In the genomic region with DNA sequence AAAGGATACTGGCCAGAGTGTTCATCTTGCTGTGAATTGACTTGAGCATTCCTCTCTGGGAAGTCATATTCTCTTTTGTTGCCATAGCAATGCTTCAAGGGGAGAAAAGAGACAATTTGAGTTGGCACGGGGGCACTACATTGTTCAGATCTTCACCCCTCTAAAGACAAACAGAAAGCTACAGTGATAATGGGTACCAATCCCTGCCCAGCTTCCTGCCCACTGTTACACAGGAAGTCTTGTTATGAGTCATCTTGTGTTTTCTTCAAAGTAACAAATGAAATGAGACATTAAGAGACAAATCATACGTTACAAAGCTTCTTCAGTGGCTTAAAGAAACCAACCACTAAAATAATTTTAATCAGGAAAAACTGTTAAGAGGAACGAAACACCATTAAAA, we compare ENCODE assay signal across 17 mouse cellular contexts. TPM values are rescaled to one million over a fixed set of nuclear protein-coding genes. Genes with fewer than 3 reads are reported as not detected.
DNase-seq lines count a peak whose midpoint lies in the region; ATAC-seq and TF ChIP-seq lines count a peak whose summit lies in the region.
"Had no signal": no experiment of that assay in that cellular context is flagged by ENCODE, and none has a peak within 500 bp of the region (broad histone marks: within the 10 kb centered on the region; RNA-seq: fewer than 3 reads in every experiment).

No protein-coding gene starts in this region.

- whole genome bisulfite sequencing in liver, postnatal 0 days (ENCODE audit: insufficient replicate concordance), result 51% methylated on average over 3 of the region's 3 CpGs
- WGBS in liver, embryonic 11.5 days, result 79% methylated on average over 3 of the region's 3 CpGs
- WGBS in macrophage (ENCODE audit: missing documents), result 8% methylated on average over 3 of the region's 3 CpGs
- WGBS in forebrain, embryonic 14.5 days, result 76% methylated on average over 3 of the region's 3 CpGs

- H3K9me3 ChIP-seq in liver, postnatal 0 days (ENCODE audit: low read length), result no peaks in the 10 kb centered on the region
- no peaks in the 10 kb centered on the region for H3K9me3 ChIP-seq in liver, embryonic 11.5 days (ENCODE audit: control insufficient read depth, low read length)
- H3K9me3 ChIP-seq in forebrain, embryonic 14.5 days (replicated peaks; ENCODE audit: control insufficient read depth, low read length), result no peaks in the 10 kb centered on the region
- H3K9me3 ChIP-seq: embryonic facial prominence, embryonic 10.5 days; forebrain, embryonic 12.5 days; liver, embryonic 13.5 days; midbrain, embryonic 12.5 days had no signal

- peaks cover 6% of the 10 kb centered on the region; the same call in 1 of the 2 replicates for H3K4me1 ChIP-seq in liver, postnatal 0 days (ENCODE audit: insufficient read depth)
- no peaks in the 10 kb centered on the region for H3K4me1 ChIP-seq in liver, embryonic 11.5 days (replicated peaks; ENCODE audit: control insufficient read depth, insufficient read depth, low read length)
- H3K4me1 ChIP-seq in forebrain, embryonic 14.5 days (ENCODE audit: control insufficient read depth, insufficient read depth, low read length), result no peaks in the 10 kb centered on the region
- H3K4me1 ChIP-seq: embryonic facial prominence, embryonic 10.5 days; midbrain, embryonic 12.5 days had no signal

- H3K79me2 ChIP-seq in macrophage (ENCODE audit: inconsistent target), result peaks cover 5% of the 10 kb centered on the region; the same call in 1 of the 2 replicates

- ATAC-seq in liver, postnatal 0 days, result no peak
- ATAC-seq in liver, embryonic 11.5 days (replicated peaks; ENCODE audit: low FRiP score), result no peak
- ATAC-seq in forebrain, embryonic 14.5 days, result no peak

- no peak overlapping the region for H3K4me2 ChIP-seq in liver, postnatal 0 days (ENCODE audit: low read depth, low read length)
- no peak overlapping the region for H3K4me2 ChIP-seq in liver, embryonic 11.5 days
- no peak overlapping the region for H3K4me2 ChIP-seq in forebrain, embryonic 14.5 days (ENCODE audit: low read length)
- H3K4me2 ChIP-seq: forebrain, embryonic 12.5 days; liver, embryonic 13.5 days; midbrain, embryonic 12.5 days had no signal

- TF ChIP-seq EP300 in liver, postnatal 0 days (IDR thresholded peaks at IDR 0.05; ENCODE audit: low read depth), result no peak

- H3K27me3 ChIP-seq in liver, postnatal 0 days (ENCODE audit: insufficient read depth, low read length), result no peaks in the 10 kb centered on the region
- H3K27me3 ChIP-seq in liver, embryonic 11.5 days (replicated peaks; ENCODE audit: control insufficient read depth, insufficient read depth, low read length), result no peaks in the 10 kb centered on the region
- no peaks in the 10 kb centered on the region for H3K27me3 ChIP-seq in forebrain, embryonic 14.5 days (replicated peaks; ENCODE audit: control insufficient read depth, insufficient read depth, low read length)
- H3K27me3 ChIP-seq: forebrain, embryonic 12.5 days; liver, embryonic 13.5 days; midbrain, embryonic 12.5 days had no signal

- no peak overlapping the region for H3K9ac ChIP-seq in liver, postnatal 0 days (replicated peaks)
- H3K9ac ChIP-seq in liver, embryonic 11.5 days (ENCODE audit: low read depth, low read length), result no peak overlapping the region
- H3K9ac ChIP-seq in forebrain, embryonic 14.5 days (ENCODE audit: low read length), result no peak overlapping the region
- H3K9ac ChIP-seq: forebrain, embryonic 12.5 days; liver, embryonic 13.5 days; midbrain, embryonic 12.5 days had no signal

- 0 out of 2 replicates have a peak overlapping the region, but pooled peaks have one; percentile 11 for H3K27ac ChIP-seq in liver, postnatal 0 days (ENCODE audit: low read depth)
- H3K27ac ChIP-seq in liver, embryonic 11.5 days (ENCODE audit: low read depth, low read length), result no peak overlapping the region
- H3K27ac ChIP-seq in macrophage, result peak overlapping the region; percentile 45
- H3K27ac ChIP-seq in forebrain, embryonic 14.5 days (ENCODE audit: low read depth, low read length), result no peak overlapping the region
- H3K27ac ChIP-seq: embryonic facial prominence, embryonic 10.5 days; forebrain, embryonic 12.5 days; liver, embryonic 13.5 days; midbrain, embryonic 12.5 days had no signal

- H3K36me3 ChIP-seq in liver, postnatal 0 days (replicated peaks; ENCODE audit: insufficient read depth, low read length), result peaks cover 41% of the 10 kb centered on the region
- peaks cover 12% of the 10 kb centered on the region; the same call in 1 of the 2 replicates for H3K36me3 ChIP-seq in liver, embryonic 11.5 days (ENCODE audit: control insufficient read depth, insufficient read depth, low read length)
- peaks cover 32% of the 10 kb centered on the region for H3K36me3 ChIP-seq in macrophage (ENCODE audit: inconsistent target)
- peaks cover 59% of the 10 kb centered on the region for H3K36me3 ChIP-seq in forebrain, embryonic 14.5 days (ENCODE audit: control insufficient read depth, insufficient read depth, low read length)

- DNase-seq in liver, postnatal 0 days, result no peak
- no peak for DNase-seq in liver, embryonic 11.5 days (ENCODE audit: low spot score)
- peak; percentile 85 for DNase-seq in CD4-positive helper T cell, adult 2 months (ENCODE audit: low read depth, low spot score)
- peak; percentile 14 for DNase-seq in MN1 (ENCODE audit: low spot score)
- DNase-seq in forebrain, embryonic 14.5 days (ENCODE audit: low spot score), result no peak
- no peak for DNase-seq in layer of hippocampus, adult 9-10 months (ENCODE audit: low spot score)
- no peak for DNase-seq in liver
- DNase-seq: adrenal gland, postnatal 10 days; cerebellum, adult 11-12 months; gastrocnemius, postnatal 36 days; heart, postnatal 4 days; kidney, postnatal 14 days; liver, embryonic 13.5 days had no signal

- H3K4me3 ChIP-seq in liver, postnatal 0 days (ENCODE audit: low read depth, low read length), result no peak overlapping the region
- H3K4me3 ChIP-seq in liver, embryonic 11.5 days (ENCODE audit: low read depth, low read length), result no peak overlapping the region
- no peak overlapping the region for H3K4me3 ChIP-seq in macrophage (ENCODE audit: inconsistent target)
- no peak overlapping the region for H3K4me3 ChIP-seq in forebrain, embryonic 14.5 days (ENCODE audit: low read depth, low read length)
- H3K4me3 ChIP-seq: embryonic facial prominence, embryonic 10.5 days; forebrain, embryonic 12.5 days; liver, embryonic 13.5 days; midbrain, embryonic 12.5 days had no signal

- no peak for TF ChIP-seq CTCF in liver, postnatal 0 days (IDR thresholded peaks at IDR 0.05; ENCODE audit: low read depth)

RNA-seq across cellular contexts. Expression of gene Gosr1, which starts 28.8 kb away (rescaled TPM):
- 10.1 and 12.9 TPM in 2 replicates for polyA plus RNA-seq in liver, postnatal 0 days (2015; fragmentation: Nextera tagmentation; extraction: Ambion mirVana)
- 24.4 and 27.3 TPM in 2 replicates for polyA plus RNA-seq in liver, embryonic 11.5 days (2014; fragmentation: Nextera tagmentation; extraction: Ambion mirVana)
- 10 to 100 TPM; 30.2 to 97.8 (median 53.8) TPM for total RNA-seq in macrophage (2018; cell fraction: chromatin; rRNA removed)
- total RNA-seq in macrophage (2018; cell fraction: cytosol; rRNA removed), result 10 to 100 TPM; 31.7 to 47.1 (median 40.2) TPM
- 10 to 100 TPM; 23.7 to 66.1 (median 43.6) TPM for total RNA-seq in macrophage (2018; cell fraction: nucleus; rRNA removed)
- 27.4 to 75.9 TPM (median 30.2 TPM) in 3 replicates for polyA plus RNA-seq in macrophage (2018)
- 39.4 and 41.5 TPM in 2 replicates for polyA plus RNA-seq in forebrain, embryonic 14.5 days (2014; fragmentation: Nextera tagmentation; extraction: Ambion mirVana)

RNA-seq across cellular contexts. Expression of gene Trarg1, which starts 55.0 kb away (rescaled TPM):
- 0.08 TPM in 2 replicates for polyA plus RNA-seq in liver, postnatal 0 days (2015; fragmentation: Nextera tagmentation; extraction: Ambion mirVana)
- 0.07 TPM in 1 of 2 replicates, not detected in the other for polyA plus RNA-seq in liver, embryonic 11.5 days (2014; fragmentation: Nextera tagmentation; extraction: Ambion mirVana)
- not detected for total RNA-seq in macrophage (2018; cell fraction: chromatin; rRNA removed)
- total RNA-seq in macrophage (2018; cell fraction: cytosol; rRNA removed), result under 1 TPM in 2 of 26 experiments, not detected in 24; 0.03 to 0.05 TPM
- not detected for total RNA-seq in macrophage (2018; cell fraction: nucleus; rRNA removed)
- polyA plus RNA-seq in macrophage (2018), result not detected in 3 replicates
- 0.23 and 0.31 TPM in 2 replicates for polyA plus RNA-seq in forebrain, embryonic 14.5 days (2014; fragmentation: Nextera tagmentation; extraction: Ambion mirVana)
- polyA plus RNA-seq: forebrain, embryonic 12.5 days; liver, embryonic 13.5 days; midbrain, embryonic 12.5 days had no signal

Comparison
In these comparisons a context has a peak if more than half of its experiments do, and no peak if none do; other contexts are left out.
1. H3K27ac ChIP-seq: peak in liver, postnatal 0 days (single experiment) and macrophage (single experiment); none in liver, embryonic 11.5 days (single experiment) and forebrain, embryonic 14.5 days (single experiment).
2. DNase-seq: peak in CD4-positive helper T cell, adult 2 months (single experiment) and MN1 (single experiment); none in liver, postnatal 0 days (single experiment), liver, embryonic 11.5 days (single experiment), forebrain, embryonic 14.5 days (single experiment), layer of hippocampus, adult 9-10 months (single experiment) and liver (single experiment).